Mouse (Mus musculus): ENCODE measurements at regions not wholly inside any gene's neighbourhood (a gene's known extent, or its start where the extent isn't known, plus 50 kb on each side); places are given as distances from the start of the nearest gene placed in this dataset.

DNA sequence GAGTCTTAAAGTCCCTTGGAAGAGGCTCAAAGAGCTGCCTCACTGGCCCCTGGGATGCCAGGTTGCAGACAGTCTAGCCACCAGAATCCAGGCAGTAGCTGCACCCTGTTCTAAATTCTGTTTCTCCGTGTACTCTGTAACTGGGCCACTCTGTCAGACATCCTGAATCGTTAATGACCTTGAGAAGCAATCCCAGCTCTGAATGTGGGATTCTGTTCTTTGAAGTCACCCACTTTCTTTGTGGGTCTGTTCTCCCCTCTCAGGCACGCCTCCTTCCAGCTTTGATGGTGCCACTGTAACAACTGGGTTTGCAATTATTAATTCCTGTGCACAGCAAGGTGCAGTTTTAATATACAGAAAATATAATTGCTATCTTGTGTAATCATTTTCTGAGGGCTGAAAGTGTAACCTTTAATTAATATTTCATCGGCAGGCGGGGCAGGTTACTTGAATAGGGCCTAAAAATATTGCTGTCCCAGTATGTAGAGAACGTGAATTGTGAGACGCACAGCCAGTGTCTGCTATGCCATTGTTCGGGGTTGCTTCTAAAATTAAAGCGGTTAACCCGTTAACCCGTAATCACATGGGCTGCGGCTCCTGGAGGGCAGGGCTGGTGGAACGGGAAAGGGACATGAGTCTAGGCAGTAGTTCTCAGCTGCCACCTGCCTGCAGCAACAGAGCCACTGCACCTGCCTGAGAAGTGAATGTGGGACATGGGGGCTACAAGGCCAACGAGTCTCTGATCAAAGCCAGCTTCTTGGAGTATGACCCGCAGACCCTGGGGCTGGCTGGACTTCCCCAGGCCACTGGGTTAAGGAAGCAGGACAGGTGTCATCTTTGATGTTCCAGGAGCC, 64.3 kb upstream of the Id2 start:
- peak; percentile 10 for DNase-seq (ENCODE audit: low read depth, low spot score)

DNA sequence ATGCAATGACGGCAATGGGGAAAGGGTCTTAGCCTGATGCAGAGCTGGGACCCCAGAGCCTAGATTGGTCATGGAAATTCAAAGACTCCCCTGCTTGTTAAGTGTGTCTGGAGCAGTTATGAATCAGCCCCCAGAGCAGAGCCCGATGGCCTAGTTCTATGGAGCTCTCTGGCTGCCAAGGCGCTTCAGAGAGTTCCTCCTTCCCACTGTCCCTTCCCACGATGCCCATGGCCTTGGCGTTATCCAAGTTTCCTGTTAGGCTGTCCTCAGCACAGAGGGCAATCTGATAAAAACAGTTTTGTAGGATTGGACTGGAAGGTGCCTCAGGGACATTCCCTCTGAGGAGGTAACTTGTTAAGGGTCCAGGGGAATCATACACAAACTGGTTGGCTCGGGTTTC, 62.2 kb upstream of the Id2 start:
- DNase-seq (ENCODE audit: low read depth, low spot score): no peak

DNA sequence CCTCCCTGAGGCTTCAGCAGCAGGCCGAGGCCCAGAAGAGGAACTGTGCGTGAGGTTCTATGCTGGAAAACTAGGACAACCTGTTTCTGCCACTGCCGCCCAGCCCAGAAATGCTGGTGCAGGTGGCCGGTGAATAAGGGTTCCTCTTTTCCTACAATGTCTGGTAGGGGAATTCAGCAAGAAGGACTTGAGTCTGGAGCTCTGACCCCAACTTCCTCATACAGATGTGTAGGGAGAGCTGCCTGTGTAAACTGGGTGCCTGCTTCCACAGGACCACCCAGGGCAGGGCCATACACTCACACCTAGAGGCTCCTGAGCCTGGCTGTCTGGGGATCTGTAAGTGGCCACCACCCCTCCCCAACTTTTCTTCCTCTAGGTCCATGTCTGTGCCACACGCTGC, 60.3 kb upstream of the Id2 start:
- DNase-seq (ENCODE audit: low read depth, low spot score): no peak

DNA sequence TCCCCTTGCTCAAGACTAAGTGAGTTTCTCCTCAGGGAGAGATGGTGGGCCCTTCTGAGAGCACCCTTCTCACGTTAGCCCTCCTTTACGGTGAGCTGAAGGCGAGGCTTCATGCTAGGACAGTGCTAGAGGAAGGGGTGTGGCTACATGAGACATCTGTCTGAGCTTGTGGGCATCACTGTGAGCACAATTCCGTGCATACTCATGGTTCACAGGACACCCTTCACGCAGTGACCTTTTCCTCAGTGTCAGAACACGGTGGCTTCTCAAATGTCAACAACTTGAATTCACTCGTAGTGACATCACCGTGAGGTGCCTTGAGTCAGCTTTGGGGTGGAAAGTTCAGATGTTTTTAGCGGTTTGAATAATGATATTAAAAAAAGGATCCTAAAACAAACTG, 58.5 kb upstream of the Id2 start:
- DNase-seq (ENCODE audit: low read depth, low spot score): no peak

DNA sequence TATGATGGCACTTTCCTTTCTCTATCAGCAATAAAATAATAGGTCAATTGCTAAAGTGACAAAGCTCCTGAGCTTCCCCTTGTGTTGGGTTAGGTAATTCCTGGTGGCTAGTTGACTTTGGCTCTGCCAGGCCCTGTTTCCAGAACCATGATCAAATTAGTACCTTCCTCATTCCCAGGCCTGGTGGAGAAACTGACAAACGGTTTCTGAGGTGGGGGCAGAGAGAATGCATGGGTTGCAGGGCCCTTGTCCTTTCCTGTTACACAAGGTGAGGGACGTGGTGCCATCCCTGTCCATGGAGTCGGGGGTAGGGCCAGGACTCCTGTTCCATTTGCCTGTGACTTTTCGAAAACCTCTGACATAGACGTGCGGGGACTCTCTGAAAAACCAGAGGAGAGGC, 51.2 kb upstream of the Id2 start:
- DNase-seq (ENCODE audit: low read depth, low spot score): no peak

All from ZHBTc4 (cell line).